Mouse (Mus musculus) layer of hippocampus, postnatal 14 days (tissue): ENCODE data around the gene Vmn2r99. TPM values are rescaled to one million over a fixed set of nuclear protein-coding genes. Genes with fewer than 3 reads are reported as not detected.

Experiments used
- DNase-seq, 2 experiments: peaks; one replicate each; pipeline ENCODE4 v3.0.0; 2021 to 2022; ENCODE audit warnings: low spot score in 2 of 2, mixed read lengths in 1 of 2
- long read RNA-seq, 2 experiments: library from polyadenylated mRNA; stranded (forward); transcript quantifications; one replicate each; pipeline ENCODE4 v2.0.0; 2021
- total RNA-seq, 2 experiments: library from RNA; stranded (reverse); gene quantifications; 2 replicates each; pipeline ENCODE4 v1.2.3; 2021

The Vmn2r99 gene
- not detected for total RNA-seq
- long read RNA-seq, experiment 1 = 0 reads
- long read RNA-seq, experiment 2 = 0 reads

GRCm38 (mm10) chr17:19361649-19362048, at the start of gene Vmn2r99:
Gene Vmn2r99, plus strand, starts transcription at chr17:19361949.
- no peak for DNase-seq

DNA sequence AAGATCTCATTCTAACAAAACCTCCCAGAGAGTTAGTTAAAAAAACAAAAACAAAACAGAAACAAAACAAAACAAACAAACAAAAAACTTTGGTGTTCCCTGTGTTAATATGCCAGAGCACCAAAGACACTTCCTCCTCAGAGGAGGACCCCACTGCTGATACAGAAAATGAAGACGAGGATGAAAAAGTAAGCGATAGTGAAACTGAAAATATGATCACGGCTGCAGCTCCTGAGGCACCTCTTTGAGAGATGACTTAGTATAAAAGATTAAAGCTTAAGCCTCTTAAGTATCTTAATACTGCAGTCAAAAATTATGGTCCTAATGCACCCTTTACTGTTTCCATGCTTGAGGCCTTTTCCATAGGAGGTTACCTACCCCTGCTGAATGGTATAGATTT, 75.9 kb downstream of the Vmn2r99 start:
- DNase-seq = no peak

- no peak for DNase-seq
Observed at GRCm38 (mm10) chr17:19444932-19445331, 83.2 kb downstream of the Vmn2r99 start.

Other genes with a start within 250 kb of the Vmn2r99 start
- not detected for gene Vmn2r100, start 142.8 kb downstream of the Vmn2r99 start, total RNA-seq
- not detected for gene Vmn2r101, start 215.3 kb downstream of the Vmn2r99 start, total RNA-seq